Mouse (Mus musculus): ENCODE data around the gene Chgb. TPM values are rescaled to one million over a fixed set of nuclear protein-coding genes. Genes with fewer than 3 reads are reported as not detected.

The Chgb gene
- polyA plus RNA-seq, 1 experiment from 2014 or later = 1.8 TPM

- no peak for DNase-seq (ENCODE audit: low spot score)
- no peak overlapping the region for H3K4me3 ChIP-seq
- H3K27ac ChIP-seq (replicated peaks) = no peak overlapping the region
- H3K4me1 ChIP-seq = no peaks in the 10 kb centered on the region
- H3K36me3 ChIP-seq (replicated peaks) = no peaks in the 10 kb centered on the region
- H3K9me3 ChIP-seq = no peaks in the 10 kb centered on the region
- no peaks in the 10 kb centered on the region for H3K27me3 ChIP-seq (replicated peaks; ENCODE audit: low read depth, poor library complexity, severe bottlenecking)
- 71% methylated on average over 5 of the region's 5 CpGs for WGBS
Measured at GRCm38 (mm10) chr2:132757911-132758310, 23.2 kb upstream of the Chgb start.

- no peaks in the 10 kb centered on the region for H3K9me3 ChIP-seq
- no peaks in the 10 kb centered on the region for H3K4me1 ChIP-seq
- no peaks in the 10 kb centered on the region for H3K36me3 ChIP-seq (replicated peaks)
- no peak for DNase-seq (ENCODE audit: low spot score)
- H3K4me3 ChIP-seq = no peak overlapping the region
- WGBS = 82% methylated on average over 1 of the region's 1 CpGs
- H3K27ac ChIP-seq (replicated peaks) = no peak overlapping the region
- no peaks in the 10 kb centered on the region for H3K27me3 ChIP-seq (replicated peaks; ENCODE audit: low read depth, poor library complexity, severe bottlenecking)
Measured at GRCm38 (mm10) chr2:132770822-132771221, 10.3 kb upstream of the Chgb start.

DNA sequence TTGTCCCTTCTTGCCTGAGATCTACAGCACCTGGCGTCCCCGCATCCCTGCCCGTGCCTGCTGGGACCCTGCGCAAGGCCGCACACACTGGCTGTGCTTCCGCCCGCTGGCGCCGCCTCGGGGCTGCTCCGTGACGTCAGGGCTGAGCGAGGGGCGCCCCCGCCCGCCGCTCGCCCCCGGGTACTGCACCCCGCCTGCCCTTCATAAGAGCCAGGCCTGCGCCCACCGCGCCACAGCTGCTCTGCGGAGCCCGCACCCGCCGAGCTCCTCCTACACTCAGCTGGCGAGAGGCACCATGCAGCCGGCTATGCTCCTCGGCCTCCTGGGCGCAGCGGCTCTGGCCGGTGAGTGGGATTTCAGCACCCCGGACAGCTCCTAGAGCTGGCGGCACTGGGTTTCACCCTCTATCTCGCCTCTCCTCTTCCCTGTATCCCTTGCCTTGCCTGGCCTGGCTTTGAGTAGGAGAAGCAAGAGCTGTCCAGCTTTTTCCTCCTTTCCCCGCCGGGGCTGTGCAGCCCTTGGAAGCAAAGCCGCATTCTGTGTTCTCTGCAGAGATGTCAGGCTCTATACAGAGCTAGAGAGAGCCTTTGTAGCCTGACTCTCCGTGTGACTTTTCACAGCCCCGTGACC, 476 bp downstream of the Chgb start:
- WGBS = under 1% methylated on average over 41 of the region's 41 CpGs
- peak; percentile 97 for DNase-seq (ENCODE audit: low spot score)
- Histone ChIP-seq H3K27ac (replicated peaks) (peak overlapping the region; percentile 51; the same call in 1 of the 2 replicates), H3K27me3 (replicated peaks; ENCODE audit: low read depth, poor library complexity, severe bottlenecking) (peaks cover 17% of the 10 kb centered on the region), H3K9me3 (no peaks in the 10 kb centered on the region), H3K4me1 (peaks cover 21% of the 10 kb centered on the region), H3K36me3 (replicated peaks) (no peaks in the 10 kb centered on the region), H3K4me3 (peak overlapping the region; percentile 64)

- Histone ChIP-seq H3K4me3 (no peak overlapping the region), H3K27ac (replicated peaks) (no peak overlapping the region), H3K27me3 (replicated peaks; ENCODE audit: low read depth, poor library complexity, severe bottlenecking) (peaks cover 17% of the 10 kb centered on the region), H3K4me1 (peaks cover 14% of the 10 kb centered on the region), H3K36me3 (replicated peaks) (no peaks in the 10 kb centered on the region), H3K9me3 (no peaks in the 10 kb centered on the region)
- no peak for DNase-seq (ENCODE audit: low spot score)
- WGBS = 77% methylated on average over 6 of the region's 6 CpGs
Measured at GRCm38 (mm10) chr2:132784039-132784438, 3.0 kb downstream of the Chgb start.

GRCm38 (mm10) chr2:132793441-132794203, 12.5 kb downstream of the Chgb start:
- H3K27me3 ChIP-seq (replicated peaks; ENCODE audit: low read depth, poor library complexity, severe bottlenecking) = no peaks in the 10 kb centered on the region
- H3K36me3 ChIP-seq (replicated peaks) = no peaks in the 10 kb centered on the region
- H3K27ac ChIP-seq (replicated peaks) = no peak overlapping the region
- 88% methylated on average over 19 of the region's 19 CpGs for WGBS
- no peaks in the 10 kb centered on the region for H3K4me1 ChIP-seq
- H3K4me3 ChIP-seq = no peak overlapping the region
- DNase-seq (ENCODE audit: low spot score) = no peak
- H3K9me3 ChIP-seq = no peaks in the 10 kb centered on the region

DNA sequence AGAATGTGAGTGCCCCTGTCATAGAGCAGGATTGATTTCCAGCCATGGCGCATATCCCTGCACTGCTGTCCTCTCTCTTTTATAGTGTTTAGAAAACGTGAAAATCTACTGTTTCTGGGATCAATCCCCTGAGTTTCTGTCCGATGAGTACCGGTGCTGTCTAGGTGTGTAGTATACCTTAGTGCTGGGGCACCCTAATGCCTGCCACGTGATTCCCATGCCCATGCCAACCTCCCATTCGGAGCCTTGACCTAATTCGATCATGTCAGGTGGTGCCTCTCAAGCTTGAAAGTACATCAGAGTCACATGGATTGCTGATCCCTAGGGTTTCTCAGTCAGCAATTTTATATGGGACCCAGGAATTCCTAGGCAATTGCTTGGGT, 13.1 kb downstream of the Chgb start:
- no peaks in the 10 kb centered on the region for H3K4me1 ChIP-seq
- WGBS = 87% methylated on average over 7 of the region's 7 CpGs
- H3K4me3 ChIP-seq = no peak overlapping the region
- no peak for DNase-seq (ENCODE audit: low spot score)
- H3K36me3 ChIP-seq (replicated peaks) = no peaks in the 10 kb centered on the region
- no peak overlapping the region for H3K27ac ChIP-seq (replicated peaks)
- no peaks in the 10 kb centered on the region for H3K9me3 ChIP-seq
- H3K27me3 ChIP-seq (replicated peaks; ENCODE audit: low read depth, poor library complexity, severe bottlenecking) = no peaks in the 10 kb centered on the region

- no peak overlapping the region for H3K4me3 ChIP-seq
- no peak for DNase-seq (ENCODE audit: low spot score)
- no peaks in the 10 kb centered on the region for H3K4me1 ChIP-seq
- H3K27me3 ChIP-seq (replicated peaks; ENCODE audit: low read depth, poor library complexity, severe bottlenecking) = no peaks in the 10 kb centered on the region
- H3K9me3 ChIP-seq = no peaks in the 10 kb centered on the region
- no peak overlapping the region for H3K27ac ChIP-seq (replicated peaks)
- 88% methylated on average over 2 of the region's 2 CpGs for WGBS
- peaks cover 57% of the 10 kb centered on the region for H3K36me3 ChIP-seq (replicated peaks)
Measured at GRCm38 (mm10) chr2:132802976-132803375, 21.9 kb downstream of the Chgb start.

DNA sequence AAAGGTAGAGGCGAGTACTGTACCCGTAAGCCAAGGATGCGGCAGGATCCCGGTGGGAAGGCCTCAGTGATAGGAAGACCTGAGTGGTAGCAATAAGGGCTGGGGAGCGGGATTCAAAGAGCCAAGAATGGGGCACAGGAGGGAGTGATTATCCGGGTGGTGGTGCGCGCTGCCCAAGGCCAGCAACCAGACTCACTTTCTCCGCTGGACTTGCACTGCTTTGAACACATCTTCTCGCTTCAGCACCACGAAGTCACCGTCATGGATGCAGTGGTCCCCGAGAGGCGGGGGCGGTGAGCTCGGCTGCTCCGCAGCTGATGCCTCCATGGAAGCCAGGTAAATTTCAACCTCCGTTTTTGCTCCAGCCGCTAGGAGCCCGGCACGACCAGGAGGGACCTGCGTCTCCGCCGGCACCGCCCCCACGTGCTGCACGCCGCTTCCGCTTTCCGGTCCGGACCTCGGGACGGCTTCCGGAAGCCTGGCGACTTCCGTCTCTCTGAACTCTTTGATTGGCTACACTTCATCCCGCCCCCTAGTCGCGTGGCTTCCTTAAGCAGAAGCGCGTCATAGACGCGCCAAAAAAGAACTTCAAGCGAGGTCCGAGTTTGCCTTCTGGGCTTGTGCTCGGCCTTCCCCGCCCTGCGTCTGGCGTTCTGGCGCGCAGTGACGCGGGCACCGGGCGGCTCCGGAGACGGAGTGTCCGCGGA, 34.7 kb downstream of the Chgb start, which contains the start of the genes Trmt6 and Mcm8:
Gene Trmt6, minus strand, starts transcription at position 448 of the 707 bp plus-strand sequence.
Gene Mcm8, plus strand, starts transcription at position 534 of the 707 bp plus-strand sequence.
- no peaks in the 10 kb centered on the region for H3K9me3 ChIP-seq
- WGBS = under 1% methylated on average over 59 of the region's 59 CpGs
- DNase-seq (ENCODE audit: low spot score) = peak; percentile 96
- H3K4me3 ChIP-seq = peak within 1 kb of the TSS; percentile 83
- H3K36me3 ChIP-seq (replicated peaks) = peaks cover 49% of the 10 kb centered on the region
- peaks cover 13% of the 10 kb centered on the region for H3K4me1 ChIP-seq
- peak within 1 kb of the TSS; percentile 92 for H3K27ac ChIP-seq (replicated peaks)
- no peaks in the 10 kb centered on the region for H3K27me3 ChIP-seq (replicated peaks; ENCODE audit: low read depth, poor library complexity, severe bottlenecking)

DNA sequence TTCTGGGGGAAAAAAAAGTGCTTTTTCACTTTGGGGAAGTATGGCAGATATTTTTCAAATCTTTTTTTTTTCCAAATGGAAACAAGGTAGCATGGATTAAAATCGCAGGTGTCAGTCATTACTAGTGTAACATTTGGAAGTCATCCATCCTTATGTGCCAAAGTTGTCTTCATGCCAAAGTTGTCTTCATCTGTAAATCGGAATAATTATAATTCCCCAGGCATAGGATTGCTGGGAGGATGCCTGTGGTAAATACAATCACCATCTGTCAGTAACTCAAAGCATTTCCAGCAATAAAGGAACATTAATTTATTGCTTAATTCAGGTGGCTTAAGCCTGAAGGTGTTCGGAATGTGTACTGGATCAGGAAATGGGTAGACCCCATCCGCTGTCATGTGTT, 60.0 kb downstream of the Chgb start:
- H3K9me3 ChIP-seq = no peaks in the 10 kb centered on the region
- peaks cover 72% of the 10 kb centered on the region for H3K36me3 ChIP-seq (replicated peaks)
- 95% methylated on average over 4 of the region's 4 CpGs for WGBS
- H3K27me3 ChIP-seq (replicated peaks; ENCODE audit: low read depth, poor library complexity, severe bottlenecking) = no peaks in the 10 kb centered on the region
- no peak overlapping the region for H3K27ac ChIP-seq (replicated peaks)
- H3K4me3 ChIP-seq = no peak overlapping the region
- H3K4me1 ChIP-seq = no peaks in the 10 kb centered on the region
- no peak for DNase-seq (ENCODE audit: low spot score)

Other genes with a start within 250 kb of the Chgb start
- 28.6 and 33.3 TPM in 2 replicates for gene Gpcpd1, start 193.5 kb upstream of the Chgb start, polyA plus RNA-seq (2016; fragmentation: Nextera tagmentation; extraction: Ambion mirVana)
- 15.7 and 16.6 TPM in 2 replicates for gene Shld1, start 94.3 kb upstream of the Chgb start, polyA plus RNA-seq (2016; fragmentation: Nextera tagmentation; extraction: Ambion mirVana)
- 47.4 and 51.1 TPM in 2 replicates for gene Trmt6, start 34.8 kb downstream of the Chgb start, polyA plus RNA-seq (2016; fragmentation: Nextera tagmentation; extraction: Ambion mirVana)
- gene Mcm8, start 34.9 kb downstream of the Chgb start, polyA plus RNA-seq (2016; fragmentation: Nextera tagmentation; extraction: Ambion mirVana) = 30.9 and 32.7 TPM in 2 replicates
- 14.7 and 16.4 TPM in 2 replicates for gene Crls1, start 65.4 kb downstream of the Chgb start, polyA plus RNA-seq (2016; fragmentation: Nextera tagmentation; extraction: Ambion mirVana)
- gene Lrrn4, start 99.6 kb downstream of the Chgb start, polyA plus RNA-seq (2016; fragmentation: Nextera tagmentation; extraction: Ambion mirVana) = 0.93 and 0.99 TPM in 2 replicates
- gene Fermt1, start 164.6 kb downstream of the Chgb start, polyA plus RNA-seq (2016; fragmentation: Nextera tagmentation; extraction: Ambion mirVana) = 20.2 and 22.7 TPM in 2 replicates

All from embryonic facial prominence, embryonic 10.5 days (tissue).